Mouse (Mus musculus) ES-Bruce4 (cell line): ENCODE data around the gene Pkdcc.

Experiments
- CTCF ChIP-seq: IDR thresholded peaks from one replicate; pipeline ENCODE4 v1.8.1; 2011; ENCODE audit warnings: low read depth, low read length
- POLR2A ChIP-seq: IDR thresholded peaks from one replicate; pipeline ENCODE4 v1.8.1; 2011; ENCODE audit warnings: low read length; ENCODE audit not compliant: insufficient read depth

GRCm38 (mm10) chr17:83214674-83215528, at the start of gene Pkdcc:
- TF ChIP-seq CTCF (no peak), POLR2A (no peak)
